Mouse (Mus musculus): ENCODE measurements around the gene Acap2.

GRCm38 (mm10) chr16:31071731-31072130, 129.3 kb downstream of the Acap2 start:
- no peak for TF ChIP-seq ZC3H11A (IDR thresholded peaks at IDR 0.05; ENCODE audit: low read depth, low read length)
- TF ChIP-seq TCF12 (IDR thresholded peaks at IDR 0.05; ENCODE audit: low read depth, low read length): no peak
- TF ChIP-seq CTCF (IDR thresholded peaks at IDR 0.05 in 2 of 3, conservative IDR thresholded peaks at IDR 0.05 in 1 of 3; ENCODE audit: control insufficient read depth in 1 of 3, insufficient read depth in 1 of 3, low read depth in 2 of 3, low read length in 3 of 3, poor library complexity in 1 of 3, severe bottlenecking in 1 of 3): no peak
- TF ChIP-seq USF1 (IDR thresholded peaks at IDR 0.05; ENCODE audit: low read depth, low read length): no peak
- no peak for TF ChIP-seq POLR2A (IDR thresholded peaks at IDR 0.05; ENCODE audit: control insufficient read depth in 1 of 2, insufficient read depth in 1 of 2, low read depth in 1 of 2, low read length in 2 of 2, poor library complexity in 1 of 2)
- TF ChIP-seq MAFK (IDR thresholded peaks at IDR 0.05; ENCODE audit: borderline replicate concordance, low read depth, low read length): no peak
- no peak for TF ChIP-seq CHD2 (IDR thresholded peaks at IDR 0.05; ENCODE audit: low read length)
- TF ChIP-seq MAX (IDR thresholded peaks at IDR 0.05; ENCODE audit: low read length): no peak
- no peak for TF ChIP-seq EP300 (IDR thresholded peaks at IDR 0.05; ENCODE audit: low read depth in 1 of 2, low read length in 2 of 2)
- no peak for TF ChIP-seq GATA1 (IDR thresholded peaks at IDR 0.05; ENCODE audit: low read depth, low read length)
- no peak for TF ChIP-seq TBP (IDR thresholded peaks at IDR 0.05; ENCODE audit: low read depth, low read length)
- TF ChIP-seq TAL1 (IDR thresholded peaks at IDR 0.05; ENCODE audit: low read length): no peak
- TF ChIP-seq E2F4 (IDR thresholded peaks at IDR 0.05; ENCODE audit: borderline replicate concordance, low read depth, low read length): no peak
